Mouse (Mus musculus) cerebellum, adult 11-12 months (tissue): ENCODE data around the gene Cxcl17.

Source experiments
- DNase-seq: peaks from one replicate; pipeline ENCODE4 v3.0.0; 2022

The Cxcl17 gene

GRCm38 (mm10) chr7:25367632-25368293 lies 44.9 kb downstream of the Cxcl17 start:
- peak; percentile 52 for DNase-seq

GRCm38 (mm10) chr7:25365937-25366625 lies 46.6 kb downstream of the Cxcl17 start:
- peak; percentile 13 for DNase-seq

- DNase-seq = peak; percentile 59
These were observed 49.1 kb downstream of the Cxcl17 start for GRCm38 (mm10) chr7:25363632-25364031.

- DNase-seq = peak; percentile 85
These were observed 49.5 kb downstream of the Cxcl17 start for GRCm38 (mm10) chr7:25363151-25363550.

- no peak for DNase-seq
These were observed 53.9 kb downstream of the Cxcl17 start for GRCm38 (mm10) chr7:25358721-25359206.
